Mouse (Mus musculus) lung, postnatal 0 days (tissue): ENCODE measurements around the gene Ptpn3.

Experiments
- CTCF ChIP-seq: IDR thresholded peaks from 2 replicates; pipeline ENCODE4 v1.5.1; 2016; ENCODE audit warnings: antibody characterized with exemption, mild to moderate bottlenecking
- EP300 ChIP-seq: IDR thresholded peaks from 2 replicates; pipeline ENCODE4 v1.6.1; 2016; ENCODE audit warnings: antibody characterized with exemption, mild to moderate bottlenecking, control low read depth

DNA sequence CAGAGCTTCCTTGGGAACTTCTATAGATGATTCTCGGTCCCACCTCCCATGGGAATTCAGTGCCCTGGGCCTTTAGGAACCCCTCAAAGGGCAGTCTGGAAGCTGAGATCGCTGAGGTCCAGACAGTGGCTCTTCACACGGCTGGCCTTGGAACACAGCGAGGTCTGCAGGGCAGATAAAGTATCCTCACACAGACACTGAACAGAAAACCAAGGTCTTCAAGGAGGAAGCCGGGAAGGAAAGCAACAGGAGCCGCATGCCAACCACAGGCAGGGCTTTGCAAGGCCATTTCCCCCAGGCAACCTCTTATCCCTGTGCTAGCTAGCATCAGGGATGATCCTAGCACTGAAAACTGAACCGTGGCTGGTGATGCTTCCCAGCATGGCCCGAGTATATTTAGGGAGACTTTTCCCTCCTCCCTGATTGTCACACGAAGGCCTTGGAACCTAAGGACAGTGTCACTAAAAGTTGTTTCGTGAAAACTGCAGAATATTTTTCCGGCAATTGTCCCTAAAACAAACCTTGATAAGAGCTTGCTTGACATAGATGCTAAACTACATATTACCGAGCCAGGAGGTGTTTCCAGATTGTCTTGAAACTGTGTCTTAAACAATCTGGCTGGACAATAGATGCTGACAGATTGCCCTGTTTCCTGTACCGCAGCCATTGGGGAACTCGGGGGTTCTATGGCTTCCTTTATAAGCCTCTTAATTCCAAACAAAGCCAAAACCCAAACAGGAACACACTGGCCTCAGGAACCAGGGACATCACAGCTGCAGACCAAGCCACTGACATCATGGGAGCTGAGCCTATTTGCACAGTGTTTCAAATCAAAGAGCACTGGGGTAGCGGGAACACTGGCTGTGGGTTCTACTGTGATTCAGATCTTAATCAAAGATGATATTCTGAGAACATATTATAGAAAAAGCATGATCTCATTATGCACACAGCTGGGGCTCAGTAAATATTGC, 27.8 kb downstream of the Ptpn3 start:
- TF ChIP-seq CTCF = no peak
- no peak for TF ChIP-seq EP300
